Mouse (Mus musculus) ES-E14 (cell line): ENCODE measurements around the gene Gabra4. TPM values are rescaled to one million over a fixed set of nuclear protein-coding genes. Genes with fewer than 3 reads are reported as not detected.

Experiments
- DNase-seq: peaks from one replicate; pipeline ENCODE4 v3.0.0-alpha.2; 2013; ENCODE audit warnings: low read depth, low spot score
- H3K27ac ChIP-seq: 2 replicates; pipeline ENCODE4 v1.5.1; 2012; ENCODE audit warnings: low read depth, mild to moderate bottlenecking, low read length, moderate library complexity, mixed read lengths; ENCODE audit not compliant: poor library complexity, insufficient read depth, severe bottlenecking
- H3K36me3 ChIP-seq: 2 replicates; pipeline ENCODE4 v1.6.1; 2012; ENCODE audit warnings: mild to moderate bottlenecking, low read length, moderate library complexity, mixed read lengths; ENCODE audit not compliant: control insufficient read depth, poor library complexity, insufficient read depth, severe bottlenecking
- H3K4me1 ChIP-seq, 2 experiments: fragments of 150-350 bp in 1 of 2; sonication (generic) in 1 of 2; 2 replicates each; pipeline ENCODE4 v1.6.1; 2012; ENCODE audit warnings: low read length in 2 of 2, mild to moderate bottlenecking in 1 of 2, mixed read lengths in 1 of 2; ENCODE audit not compliant: control insufficient read depth in 2 of 2, insufficient read depth in 2 of 2, poor library complexity in 1 of 2
- H3K4me3 ChIP-seq, 2 experiments: fragments of 150-350 bp in 1 of 2; sonication (generic) in 1 of 2; 2 replicates each; pipeline ENCODE4 v1.5.1; 2012; ENCODE audit warnings: low read length in 2 of 2, low read depth in 1 of 2, mild to moderate bottlenecking in 1 of 2, mixed read lengths in 1 of 2; ENCODE audit not compliant: insufficient read depth in 1 of 2, poor library complexity in 1 of 2, severe bottlenecking in 1 of 2
- H3K9ac ChIP-seq: 2 replicates; pipeline ENCODE4 v1.6.1; 2012; ENCODE audit warnings: low read depth, mild to moderate bottlenecking, low read length, mixed read lengths; ENCODE audit not compliant: poor library complexity, insufficient read depth, severe bottlenecking
- H3K9me3 ChIP-seq: fragments of 150-350 bp; sonication (generic); 2 replicates; pipeline ENCODE4 v1.6.1; 2012; ENCODE audit warnings: low read depth, mild to moderate bottlenecking, low read length; ENCODE audit not compliant: control insufficient read depth, insufficient read depth
- CHD2 ChIP-seq: IDR thresholded peaks from 2 replicates; pipeline ENCODE4 v1.6.1; 2014; ENCODE audit warnings: mild to moderate bottlenecking, low read depth, low read length, inconsistent platforms
- HCFC1 ChIP-seq: IDR thresholded peaks from 2 replicates; pipeline ENCODE4 v1.6.1; 2012; ENCODE audit warnings: low read length, inconsistent platforms, borderline replicate concordance; ENCODE audit not compliant: insufficient read depth
- MAFK ChIP-seq: IDR thresholded peaks from 2 replicates; pipeline ENCODE4 v1.6.1; 2014; ENCODE audit warnings: mild to moderate bottlenecking, low read depth, low read length, inconsistent platforms; ENCODE audit not compliant: insufficient read depth
- ZC3H11A ChIP-seq: IDR thresholded peaks from 2 replicates; pipeline ENCODE4 v1.6.1; 2012; ENCODE audit warnings: low read depth, mild to moderate bottlenecking, inconsistent platforms, low read length, borderline replicate concordance
- ZNF384 ChIP-seq: IDR thresholded peaks from 2 replicates; pipeline ENCODE4 v1.6.1; 2012; ENCODE audit warnings: low read depth, low read length, inconsistent platforms
- in situ Hi-C, 2 experiments: fragments of 600-800 bp; cut with MboI; formaldehyde crosslinking; loops; one replicate each; pipeline ENCODE4 v1.15.1; 2025; ENCODE audit warnings: low sequenced_read_pairs in 2 of 2, inconsistent platforms in 1 of 2; ENCODE audit not compliant: unreplicated experiment in 2 of 2
- total RNA-seq: library from RNA; depleted of rRNA; stranded (reverse); fragments of 300-350 nt; gene quantifications from 2 replicates; pipeline ENCODE4 v1.2.3, GENCODE M21; 2012

Gabra4 gene
- total RNA-seq, 1 experiment: 0.76 TPM

DNA sequence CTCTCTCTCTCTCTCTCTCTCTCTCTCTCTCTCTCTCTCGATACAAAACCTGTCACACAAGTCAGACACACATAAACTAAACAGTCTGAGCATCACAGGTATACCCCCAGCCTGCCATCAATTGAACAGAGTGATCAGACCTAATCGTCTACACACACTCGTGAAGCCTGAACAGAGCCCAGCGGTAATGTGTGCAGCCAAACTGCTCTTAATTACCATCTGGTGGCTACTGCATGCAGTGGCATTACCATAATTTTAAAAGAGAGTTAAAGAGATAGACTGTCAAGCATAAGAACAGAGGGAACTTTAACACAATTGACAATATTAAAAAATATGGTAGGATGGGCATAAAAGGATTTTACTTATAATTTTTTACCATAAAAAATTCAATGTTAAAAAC, 7.5 kb upstream of the Gabra4 start:
- Histone ChIP-seq H3K36me3 (no peaks in the 10 kb centered on the region), H3K4me3 (no peak overlapping the region), H3K27ac (no peak overlapping the region), H3K9me3 (no peaks in the 10 kb centered on the region), H3K4me1 (no peaks in the 10 kb centered on the region), H3K9ac (no peak overlapping the region)
- no peak for TF ChIP-seq HCFC1
- no peak for DNase-seq
- in situ Hi-C loops: no loop called here

DNA sequence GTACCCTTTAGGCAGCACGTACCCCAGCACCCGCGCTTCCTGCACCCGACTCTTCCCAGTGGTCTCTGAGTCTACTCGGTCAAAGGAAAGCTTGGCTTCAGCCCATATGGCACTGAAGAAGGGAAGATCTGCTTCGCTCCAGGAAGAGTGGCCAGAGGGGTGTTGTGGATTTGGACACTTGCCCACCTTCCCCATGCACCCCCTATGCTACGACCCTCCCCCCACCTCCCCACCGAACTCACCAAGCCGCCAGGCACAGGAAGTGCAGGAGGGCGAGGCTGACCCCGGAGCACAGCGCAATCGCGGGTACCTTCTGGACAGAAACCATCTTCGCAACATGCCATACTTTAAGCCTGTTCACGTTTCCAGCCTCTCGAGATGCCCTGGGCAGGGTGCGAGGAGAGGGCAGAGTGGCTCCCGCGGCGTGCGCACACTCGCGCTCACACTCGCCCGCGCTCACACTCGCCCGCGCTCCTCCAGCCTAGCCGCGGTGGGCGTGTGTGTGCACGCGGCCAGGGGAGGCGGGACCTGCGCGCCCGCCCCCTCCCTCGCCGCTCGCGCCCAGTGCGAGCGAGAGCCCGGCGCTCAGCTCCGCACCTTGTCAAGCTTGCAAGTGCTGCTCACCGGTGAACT, 510 bp downstream of the Gabra4 start, which contains the start of gene Gabrb1:
TSS of gene Gabrb1 (plus strand) at position 632 of the 633 bp plus-strand sequence.
- Histone ChIP-seq H3K36me3 (no peaks in the 10 kb centered on the region), H3K4me3 (peak within 1 kb of the TSS; percentile 51 to 72), H3K27ac (no peak within 1 kb of the TSS), H3K9me3 (no peaks in the 10 kb centered on the region), H3K4me1 (no peaks in the 10 kb centered on the region), H3K9ac (peak within 1 kb of the TSS; percentile 49; the same call in 1 of the 2 replicates)
- in situ Hi-C loops: no loop called here
- TF ChIP-seq MAFK (no peak), ZC3H11A (no peak), CHD2 (no peak), HCFC1 (no peak), ZNF384 (no peak)
- DNase-seq: peak; percentile 17

DNA sequence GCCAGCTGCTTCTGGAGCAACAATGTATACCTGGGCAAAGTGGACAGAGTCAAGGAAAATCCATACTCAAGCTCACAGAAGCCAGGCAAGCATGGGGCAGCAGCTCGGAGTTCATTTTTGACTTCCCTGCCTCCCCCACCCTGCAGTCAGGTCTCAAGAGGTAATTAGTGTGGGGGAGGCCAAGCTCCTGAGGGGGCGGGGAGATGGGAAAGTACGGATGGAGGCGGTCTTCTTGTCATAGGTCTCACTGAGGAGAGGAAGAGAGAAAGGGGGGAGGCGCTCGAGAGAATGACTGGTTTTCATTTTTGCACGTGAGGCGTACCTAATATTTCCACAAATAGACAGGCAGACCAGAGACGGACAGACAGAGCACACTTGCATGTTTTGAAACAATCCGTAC, 1.3 kb downstream of the Gabra4 start:
- no peaks in the 10 kb centered on the region for H3K36me3 ChIP-seq
- in situ Hi-C loops: no loop called here
- H3K9ac ChIP-seq: no peak overlapping the region
- H3K4me1 ChIP-seq: no peaks in the 10 kb centered on the region
- no peaks in the 10 kb centered on the region for H3K9me3 ChIP-seq
- no peak for DNase-seq
- no peak for TF ChIP-seq MAFK
- no peak for TF ChIP-seq ZNF384
- no peak for TF ChIP-seq CHD2
- TF ChIP-seq ZC3H11A: no peak
- no peak for TF ChIP-seq HCFC1
- peak overlapping the region in 1 of 2 experiments; percentile 51; a peak in 1 of 4 replicates for H3K4me3 ChIP-seq
- H3K27ac ChIP-seq: no peak overlapping the region

DNA sequence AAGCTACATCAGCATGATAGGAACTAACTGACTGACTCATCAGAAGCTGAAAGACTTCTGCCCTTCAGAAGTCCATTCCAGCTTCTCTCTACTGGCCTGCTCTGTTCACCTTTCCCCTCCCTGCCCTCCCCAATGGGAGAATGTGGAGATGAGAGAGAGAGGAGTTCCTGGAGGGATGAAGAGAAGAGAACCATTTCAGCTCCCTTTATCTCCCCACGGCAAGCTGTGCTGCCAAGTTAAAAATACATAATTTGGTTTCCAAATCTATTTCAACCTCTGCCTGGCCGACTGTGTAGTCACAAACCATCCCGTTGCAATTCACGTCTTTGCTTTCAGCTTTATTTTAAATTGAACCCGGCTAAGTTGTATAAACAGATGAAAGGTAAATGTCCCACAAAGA, 4.1 kb downstream of the Gabra4 start:
- Histone ChIP-seq H3K9ac (no peak overlapping the region), H3K4me1 (no peaks in the 10 kb centered on the region), H3K27ac (no peak overlapping the region), H3K9me3 (no peaks in the 10 kb centered on the region), H3K36me3 (no peaks in the 10 kb centered on the region), H3K4me3 (no peak overlapping the region)
- in situ Hi-C loops: no loop called here
- no peak for TF ChIP-seq MAFK
- no peak for DNase-seq

DNA sequence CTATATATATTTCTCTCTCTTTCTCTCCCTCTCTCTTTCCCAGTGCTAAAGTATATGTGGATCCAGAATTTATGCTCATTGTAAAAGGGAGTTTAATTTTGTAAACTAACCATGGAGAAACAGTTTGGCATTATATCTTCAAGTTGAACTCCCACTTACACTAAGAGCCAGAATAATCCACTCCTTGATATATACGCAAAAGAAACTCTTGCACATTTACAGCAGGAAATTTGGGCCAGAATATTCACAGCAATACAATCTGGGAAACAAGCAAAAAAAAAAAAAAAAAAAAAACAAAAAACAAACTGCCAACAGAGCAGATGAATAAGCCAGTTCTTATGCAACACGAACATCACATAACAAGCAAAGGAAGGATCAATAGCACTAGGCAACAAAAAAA, 10.0 kb downstream of the Gabra4 start:
- no peaks in the 10 kb centered on the region for H3K36me3 ChIP-seq
- in situ Hi-C loops: no loop called here
- no peak overlapping the region for H3K4me3 ChIP-seq
- DNase-seq: no peak
- H3K27ac ChIP-seq: no peak overlapping the region
- TF ChIP-seq HCFC1 (no peak), ZC3H11A (no peak), ZNF384 (no peak), MAFK (no peak), CHD2 (no peak)
- H3K9ac ChIP-seq: no peak overlapping the region
- no peaks in the 10 kb centered on the region for H3K9me3 ChIP-seq
- H3K4me1 ChIP-seq: no peaks in the 10 kb centered on the region
